Mouse (Mus musculus) myocyte (in vitro differentiated cells): ENCODE data around the gene Cad. TPM values are rescaled to one million over a fixed set of nuclear protein-coding genes. Genes with fewer than 3 reads are reported as not detected.
A peak's percentile ranks its signal among the peaks of the same experiment; 100 is the strongest.
"Not testable (repeated sequence)": the region's sequence is repeated elsewhere in the genome, so short reads cannot be mapped to it uniquely, and the experiment has no call there.

ENCODE experiments used
- H3K27me3 ChIP-seq: one replicate; pipeline ENCODE4 v1.6.1; 2011; ENCODE audit not compliant: control insufficient read depth, insufficient read depth, insufficient read length
- H3K36me3 ChIP-seq: one replicate; pipeline ENCODE4 v1.6.1; 2011; ENCODE audit not compliant: control insufficient read depth, insufficient read depth
- H3K4me2 ChIP-seq: one replicate; pipeline ENCODE4 v1.6.1; 2011; ENCODE audit warnings: low read depth, control low read depth
- H3K4me3 ChIP-seq: one replicate; pipeline ENCODE4 v1.5.1; 2011; ENCODE audit warnings: mild to moderate bottlenecking, control low read depth, moderate library complexity
- H3K79me2 ChIP-seq: one replicate; pipeline ENCODE4 v1.6.1; 2011; ENCODE audit not compliant: control insufficient read depth, insufficient read depth
- H3ac ChIP-seq: one replicate; pipeline ENCODE4 v1.6.1; 2011; ENCODE audit not compliant: control insufficient read depth, insufficient read length
- CEBPB ChIP-seq: IDR thresholded peaks from 2 replicates; pipeline ENCODE4 v1.6.1; 2011; ENCODE audit warnings: mild to moderate bottlenecking, moderate library complexity; ENCODE audit not compliant: poor library complexity, insufficient read depth, severe bottlenecking
- E2F4 ChIP-seq: IDR thresholded peaks from one replicate; pipeline ENCODE4 v1.6.1; 2011; ENCODE audit warnings: mild to moderate bottlenecking, control low read depth, moderate library complexity; ENCODE audit not compliant: insufficient read depth
- MAX ChIP-seq: IDR thresholded peaks from one replicate; pipeline ENCODE4 v1.6.1; 2011; ENCODE audit warnings: low read depth, mild to moderate bottlenecking, control low read depth
- MYOD1 ChIP-seq, 3 experiments: IDR thresholded peaks; one replicate each; pipeline ENCODE4 v1.6.1; 2011; ENCODE audit warnings: control low read depth in 2 of 3, low read depth in 2 of 3, mild to moderate bottlenecking in 2 of 3, moderate library complexity in 1 of 3; ENCODE audit not compliant: insufficient read length in 2 of 3, control insufficient read depth in 1 of 3
- MYOG ChIP-seq, 3 experiments: IDR thresholded peaks; one replicate each; pipeline ENCODE4 v1.6.1; 2011; ENCODE audit warnings: control low read depth in 2 of 3, low read depth in 2 of 3, mild to moderate bottlenecking in 2 of 3; ENCODE audit not compliant: insufficient read length in 2 of 3, control insufficient read depth in 1 of 3, insufficient read depth in 1 of 3
- POLR2A ChIP-seq: IDR thresholded peaks from one replicate; pipeline ENCODE4 v1.6.1; 2011; ENCODE audit warnings: low read depth, mild to moderate bottlenecking, control low read depth, moderate library complexity; ENCODE audit not compliant: insufficient read length
- POLR2AphosphoS2 ChIP-seq: IDR thresholded peaks from one replicate; pipeline ENCODE4 v1.6.1; 2011; ENCODE audit warnings: low read depth, control low read depth; ENCODE audit not compliant: insufficient read length
- REST ChIP-seq: IDR thresholded peaks from one replicate; pipeline ENCODE4 v1.6.1; 2011; ENCODE audit warnings: mild to moderate bottlenecking, control low read depth, moderate library complexity; ENCODE audit not compliant: insufficient read depth, insufficient read length
- SRF ChIP-seq: IDR thresholded peaks from one replicate; pipeline ENCODE4 v1.6.1; 2011; ENCODE audit warnings: low read depth; ENCODE audit not compliant: control insufficient read depth, insufficient read length
- TCF12 ChIP-seq: IDR thresholded peaks from one replicate; pipeline ENCODE4 v1.6.1; 2011; ENCODE audit warnings: mild to moderate bottlenecking, control low read depth; ENCODE audit not compliant: poor library complexity, insufficient read depth, severe bottlenecking
- TCF3 ChIP-seq: IDR thresholded peaks from one replicate; pipeline ENCODE4 v1.6.1; 2011; ENCODE audit warnings: low read depth, control low read depth; ENCODE audit not compliant: insufficient read length
- USF1 ChIP-seq: IDR thresholded peaks from one replicate; pipeline ENCODE4 v1.6.1; 2011; ENCODE audit warnings: low read depth, mild to moderate bottlenecking, control low read depth, moderate library complexity
- polyA plus RNA-seq: library from polyadenylated mRNA; unstranded; fragments of >200 nt; fragmentation: generic; extraction: Trizol; gene quantifications from one replicate; pipeline ENCODE4 v1.2.1, GENCODE M21; 2012; ENCODE audit warnings: missing spikeins

The Cad gene
- polyA plus RNA-seq, 1 experiment = 31.5 TPM

DNA sequence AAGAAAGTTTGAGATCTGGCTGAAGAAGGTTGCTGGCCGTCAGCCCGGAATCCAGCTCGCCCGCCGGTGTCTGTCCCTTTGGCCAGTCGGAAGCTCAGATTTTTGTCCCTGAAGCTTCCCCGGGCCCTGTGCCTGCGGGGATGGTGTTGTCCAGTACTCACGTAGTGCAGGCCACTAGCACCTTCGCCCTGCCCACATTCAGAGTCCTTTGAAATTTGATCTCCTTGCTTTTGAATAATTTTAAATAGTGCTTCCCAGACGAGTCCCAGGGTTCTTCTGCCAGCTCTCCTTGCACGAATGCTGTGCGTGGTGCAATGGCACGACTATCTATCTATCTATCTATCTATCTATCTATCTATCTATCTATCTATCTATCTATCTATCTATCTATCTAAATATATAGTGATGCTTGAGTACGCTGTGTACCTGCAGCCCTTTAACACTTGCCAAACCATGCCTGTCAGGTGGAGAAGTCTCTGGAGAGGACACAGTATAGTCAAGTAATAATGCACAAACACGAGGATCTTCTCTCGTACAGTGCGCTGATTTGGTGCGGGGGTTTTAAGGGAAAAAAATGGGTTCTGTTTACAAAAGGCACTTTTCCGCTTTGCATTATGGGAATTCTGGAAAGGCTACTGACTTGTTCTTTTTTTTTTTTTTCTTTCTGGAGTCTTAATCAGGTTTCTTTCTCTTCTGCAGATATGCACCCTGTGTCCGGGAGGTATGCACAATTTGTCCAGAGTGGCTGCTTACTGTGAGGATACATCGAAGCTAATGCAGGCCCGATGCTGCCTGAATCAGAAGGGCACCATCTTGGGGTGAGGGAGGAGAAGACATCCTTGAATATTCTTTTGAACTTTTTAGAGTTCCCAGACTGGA, 5.6 kb upstream of the Cad start, which contains the start of gene Slc5a6:
Slc5a6 (minus strand) TSS at position 162 of the 879 bp plus-strand sequence.
- Histone ChIP-seq H3K4me3 (peak within 1 kb of the TSS; percentile 94), H3K79me2 (no peaks in the 10 kb centered on the region), H3K4me2 (peak within 1 kb of the TSS; percentile 95), H3ac (peak within 1 kb of the TSS; percentile 41), H3K27me3 (no peaks in the 10 kb centered on the region), H3K36me3 (no peaks in the 10 kb centered on the region)
- TF ChIP-seq E2F4 (no peak), MYOG (IDR thresholded peaks at IDR 0.05; ENCODE audit: control insufficient read depth in 1 of 3, insufficient read depth in 1 of 3, insufficient read length in 2 of 3, low read depth in 2 of 3) (no peak), MAX (no peak), USF1 (no peak), POLR2AphosphoS2 (no peak), POLR2A (peak; percentile 14), MYOD1 (IDR thresholded peaks at IDR 0.05; ENCODE audit: control insufficient read depth in 1 of 3, insufficient read length in 2 of 3, low read depth in 2 of 3) (no peak)

- Histone ChIP-seq H3K4me2 (no peak overlapping the region), H3K36me3 (no peaks in the 10 kb centered on the region), H3K4me3 (no peak overlapping the region), H3K79me2 (peaks cover 3% of the 10 kb centered on the region), H3K27me3 (no peaks in the 10 kb centered on the region), H3ac (no peak overlapping the region)
- TF ChIP-seq E2F4 (no peak), CEBPB (no peak), MYOG (IDR thresholded peaks at IDR 0.05; ENCODE audit: control insufficient read depth in 1 of 3, insufficient read depth in 1 of 3, insufficient read length in 2 of 3, low read depth in 2 of 3) (no peak), POLR2AphosphoS2 (no peak)
These were observed 4.2 kb upstream of the Cad start for GRCm38 (mm10) chr5:31050427-31050826.

DNA sequence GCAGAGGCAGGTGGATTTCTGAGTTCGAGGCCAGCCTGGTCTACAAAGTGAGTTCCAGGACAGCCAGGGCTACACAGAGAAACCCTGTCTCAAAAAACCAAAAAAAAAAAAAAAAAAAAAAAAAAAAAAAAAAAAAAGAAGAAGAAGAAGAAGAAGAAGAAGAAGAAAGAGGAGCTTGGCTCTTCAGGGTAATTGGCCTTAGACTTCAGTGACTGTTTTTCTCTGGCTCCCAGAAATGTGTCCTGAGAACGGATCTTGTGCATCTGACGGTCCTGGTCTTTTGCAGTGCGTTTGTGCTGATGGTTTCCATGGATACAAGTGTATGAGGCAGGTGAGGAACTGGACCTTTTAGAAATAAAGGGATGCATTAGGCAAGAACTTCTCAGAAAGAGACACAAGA, 852 bp upstream of the Cad start:
- not testable (repeated sequence) for H3K36me3 ChIP-seq, H3ac ChIP-seq, H3K27me3 ChIP-seq
- peaks cover 17% of the 10 kb centered on the region for H3K79me2 ChIP-seq
- H3K4me2 ChIP-seq = peak overlapping the region; percentile 92
- H3K4me3 ChIP-seq = peak overlapping the region; percentile 46

GRCm38 (mm10) chr5:31055216-31056140, 898 bp downstream of the Cad start:
- Histone ChIP-seq H3K36me3 (no peaks in the 10 kb centered on the region), H3K79me2 (peaks cover 17% of the 10 kb centered on the region), H3ac (peak overlapping the region; percentile 81), H3K4me3 (peak overlapping the region; percentile 46), H3K4me2 (peak overlapping the region; percentile 86), H3K27me3 (no peaks in the 10 kb centered on the region)
- TF ChIP-seq MAX (no peak), MYOD1 (IDR thresholded peaks at IDR 0.05; ENCODE audit: control insufficient read depth in 1 of 3, insufficient read length in 2 of 3, low read depth in 2 of 3) (no peak), REST (no peak)

GRCm38 (mm10) chr5:31069810-31070209, 15.2 kb downstream of the Cad start:
- Histone ChIP-seq H3K27me3 (no peaks in the 10 kb centered on the region), H3K4me2 (no peak overlapping the region), H3K36me3 (peaks cover 6% of the 10 kb centered on the region), H3K4me3 (no peak overlapping the region), H3ac (no peak overlapping the region), H3K79me2 (no peaks in the 10 kb centered on the region)
- TF ChIP-seq MYOG (IDR thresholded peaks at IDR 0.05; ENCODE audit: control insufficient read depth in 1 of 3, insufficient read depth in 1 of 3, insufficient read length in 2 of 3, low read depth in 2 of 3) = no peak
- no peak for TF ChIP-seq E2F4
- no peak for TF ChIP-seq CEBPB
- no peak for TF ChIP-seq USF1
- TF ChIP-seq POLR2A = no peak
- no peak for TF ChIP-seq REST
- TF ChIP-seq MAX = no peak
- no peak for TF ChIP-seq MYOD1 (IDR thresholded peaks at IDR 0.05; ENCODE audit: control insufficient read depth in 1 of 3, insufficient read length in 2 of 3, low read depth in 2 of 3)
- no peak for TF ChIP-seq POLR2AphosphoS2
- TF ChIP-seq SRF = no peak
- TF ChIP-seq TCF3 = no peak
- TF ChIP-seq TCF12 = no peak
